Mouse (Mus musculus): ENCODE measurements at regions not wholly inside any gene's neighbourhood (a gene's known extent, or its start where the extent isn't known, plus 50 kb on each side); places are given as distances from the start of the nearest gene placed in this dataset.
"Not testable (repeated sequence)": the region's sequence is repeated elsewhere in the genome, so short reads cannot be mapped to it uniquely, and the experiment has no call there.

- TF ChIP-seq BHLHE40 (IDR thresholded peaks at IDR 0.05; ENCODE audit: borderline replicate concordance, low read depth, low read length) (no peak), EP300 (IDR thresholded peaks at IDR 0.05; ENCODE audit: low read depth in 1 of 2, low read length in 2 of 2) (no peak), CTCF (IDR thresholded peaks at IDR 0.05 in 2 of 3, conservative IDR thresholded peaks at IDR 0.05 in 1 of 3; ENCODE audit: control insufficient read depth in 1 of 3, insufficient read depth in 1 of 3, low read depth in 2 of 3, low read length in 3 of 3, poor library complexity in 1 of 3, severe bottlenecking in 1 of 3) (no peak)
- Histone ChIP-seq H3K27me3 (ENCODE audit: control insufficient read depth in 1 of 2, insufficient read depth in 2 of 2, low read length in 2 of 2) (peaks cover 5 to 29% of the 10 kb centered on the region in 2 experiments), H3K27ac (ENCODE audit: control insufficient read depth, low read depth, low read length) (no peak overlapping the region), H3K79me2 (ENCODE audit: control insufficient read depth, insufficient read depth, low read length, poor library complexity) (no peaks in the 10 kb centered on the region), H3K36me3 (ENCODE audit: control insufficient read depth in 1 of 2, insufficient read depth in 2 of 2, low read length in 2 of 2) (no peaks in the 10 kb centered on the region), H3K9me3 (replicated peaks; ENCODE audit: insufficient read depth, low read length) (no peaks in the 10 kb centered on the region), H3K9ac (ENCODE audit: control insufficient read depth, low read depth, low read length, poor library complexity, severe bottlenecking) (no peak overlapping the region), H3K4me1 (ENCODE audit: control insufficient read depth in 1 of 2, insufficient read depth in 2 of 2, low read length in 2 of 2) (peaks cover 0 to 5% of the 10 kb centered on the region in 2 experiments; a peak in 2 of 4 replicates), H3K4me3 (ENCODE audit: control insufficient read depth in 1 of 2, insufficient read depth in 1 of 2, low read depth in 2 of 2, low read length in 2 of 2) (no peak overlapping the region)
- DNase-seq (ENCODE audit: low read depth, low spot score): no peak
Observed at GRCm38 (mm10) chr1:181273540-181274204, 61.9 kb upstream of the Wdr26 start.

- H3K36me3 ChIP-seq (ENCODE audit: control insufficient read depth in 1 of 2, insufficient read depth in 2 of 2, low read length in 2 of 2): no peaks in the 10 kb centered on the region
- peak; percentile 64 for DNase-seq (ENCODE audit: low read depth, low spot score)
- H3K27ac ChIP-seq (ENCODE audit: control insufficient read depth, low read depth, low read length): no peak overlapping the region
- H3K4me1 ChIP-seq (ENCODE audit: control insufficient read depth in 1 of 2, insufficient read depth in 2 of 2, low read length in 2 of 2): no peaks in the 10 kb centered on the region
- peaks cover 7 to 26% of the 10 kb centered on the region in 2 experiments for H3K27me3 ChIP-seq (ENCODE audit: control insufficient read depth in 1 of 2, insufficient read depth in 2 of 2, low read length in 2 of 2)
- no peaks in the 10 kb centered on the region for H3K79me2 ChIP-seq (ENCODE audit: control insufficient read depth, insufficient read depth, low read length, poor library complexity)
- no peaks in the 10 kb centered on the region for H3K9me3 ChIP-seq (replicated peaks; ENCODE audit: insufficient read depth, low read length)
- no peak overlapping the region for H3K4me3 ChIP-seq (ENCODE audit: control insufficient read depth in 1 of 2, insufficient read depth in 1 of 2, low read depth in 2 of 2, low read length in 2 of 2)
- no peak overlapping the region for H3K9ac ChIP-seq (ENCODE audit: control insufficient read depth, low read depth, low read length, poor library complexity, severe bottlenecking)
- TF ChIP-seq ZC3H11A (IDR thresholded peaks at IDR 0.05; ENCODE audit: low read depth, low read length) (peak; percentile 40), UBTF (IDR thresholded peaks at IDR 0.05; ENCODE audit: borderline replicate concordance, insufficient read depth, low read depth, low read length) (no peak), RAD21 (IDR thresholded peaks at IDR 0.05; ENCODE audit: low read depth, low read length) (peak; percentile 59), CTCF (IDR thresholded peaks at IDR 0.05 in 2 of 3, conservative IDR thresholded peaks at IDR 0.05 in 1 of 3; ENCODE audit: control insufficient read depth in 1 of 3, insufficient read depth in 1 of 3, low read depth in 2 of 3, low read length in 3 of 3, poor library complexity in 1 of 3, severe bottlenecking in 1 of 3) (peak; percentile 51 to 62 (median 54)), ZMIZ1 (IDR thresholded peaks at IDR 0.05; ENCODE audit: low read depth, low read length) (no peak), SMC3 (IDR thresholded peaks at IDR 0.05; ENCODE audit: low read depth, low read length) (peak; percentile 61)
Observed at GRCm38 (mm10) chr1:181280826-181281225, 69.0 kb upstream of the Wdr26 start.

DNA sequence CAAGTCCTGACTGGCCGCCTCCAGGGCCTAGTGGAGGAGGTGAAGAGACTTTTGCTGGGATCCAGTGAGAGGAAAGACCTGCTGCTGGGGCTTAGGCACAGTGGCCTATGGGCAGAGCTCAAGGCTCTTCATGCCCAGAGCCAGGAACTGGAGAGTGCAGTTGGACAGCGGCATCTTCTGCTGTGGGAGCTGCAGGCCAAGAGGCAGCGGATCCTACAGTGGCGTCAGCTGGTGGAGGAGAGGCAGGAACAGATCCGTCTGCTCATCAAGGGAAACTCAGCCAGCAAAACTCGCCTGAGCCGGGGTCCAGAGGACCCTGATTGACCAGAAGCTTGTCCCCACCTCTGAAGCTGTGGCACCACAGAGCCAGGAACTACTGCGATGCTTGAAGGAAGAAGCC, 69.4 kb upstream of the Cnih3 start:
- H3K4me1 ChIP-seq (ENCODE audit: control insufficient read depth in 1 of 2, insufficient read depth in 2 of 2, low read length in 2 of 2); H3K27ac ChIP-seq (ENCODE audit: control insufficient read depth, low read depth, low read length); H3K79me2 ChIP-seq (ENCODE audit: control insufficient read depth, insufficient read depth, low read length, poor library complexity); H3K36me3 ChIP-seq (ENCODE audit: control insufficient read depth in 1 of 2, insufficient read depth in 2 of 2, low read length in 2 of 2); DNase-seq (ENCODE audit: low read depth, low spot score); H3K4me3 ChIP-seq (ENCODE audit: control insufficient read depth in 1 of 2, insufficient read depth in 1 of 2, low read depth in 2 of 2, low read length in 2 of 2); H3K9me3 ChIP-seq (replicated peaks; ENCODE audit: insufficient read depth, low read length); H3K9ac ChIP-seq (ENCODE audit: control insufficient read depth, low read depth, low read length, poor library complexity, severe bottlenecking): not testable (repeated sequence)
- peaks cover 5 to 11% of the 10 kb centered on the region in 2 experiments for H3K27me3 ChIP-seq (ENCODE audit: control insufficient read depth in 1 of 2, insufficient read depth in 2 of 2, low read length in 2 of 2)

GRCm38 (mm10) chr1:181283539-181283938, 68.9 kb upstream of the Cnih3 start:
- H3K36me3 ChIP-seq (ENCODE audit: control insufficient read depth in 1 of 2, insufficient read depth in 2 of 2, low read length in 2 of 2); H3K4me1 ChIP-seq (ENCODE audit: control insufficient read depth in 1 of 2, insufficient read depth in 2 of 2, low read length in 2 of 2); H3K9ac ChIP-seq (ENCODE audit: control insufficient read depth, low read depth, low read length, poor library complexity, severe bottlenecking); H3K27ac ChIP-seq (ENCODE audit: control insufficient read depth, low read depth, low read length); DNase-seq (ENCODE audit: low read depth, low spot score); H3K4me3 ChIP-seq (ENCODE audit: control insufficient read depth in 1 of 2, insufficient read depth in 1 of 2, low read depth in 2 of 2, low read length in 2 of 2); H3K9me3 ChIP-seq (replicated peaks; ENCODE audit: insufficient read depth, low read length); H3K79me2 ChIP-seq (ENCODE audit: control insufficient read depth, insufficient read depth, low read length, poor library complexity): not testable (repeated sequence)
- H3K27me3 ChIP-seq (ENCODE audit: control insufficient read depth in 1 of 2, insufficient read depth in 2 of 2, low read length in 2 of 2): peaks cover 7 to 10% of the 10 kb centered on the region in 2 experiments
